Mouse (Mus musculus) small intestine, adult 2 months (tissue): ENCODE measurements around the gene Entpd2. TPM values are rescaled to one million over a fixed set of nuclear protein-coding genes. Genes with fewer than 3 reads are reported as not detected.

Experiments used
- H3K27ac ChIP-seq: fragments of 200-500 bp; 2 replicates; pipeline ENCODE4 v1.5.1; 2012; ENCODE audit warnings: low read depth, low read length, control low read depth, inconsistent platforms; ENCODE audit not compliant: insufficient read depth
- H3K27me3 ChIP-seq: fragments of 200-500 bp; 2 replicates; pipeline ENCODE4 v1.6.1; 2012; ENCODE audit warnings: mild to moderate bottlenecking, moderate library complexity, low read length, inconsistent platforms; ENCODE audit not compliant: control insufficient read depth, insufficient read depth
- H3K36me3 ChIP-seq: fragments of 200-500 bp; 2 replicates; pipeline ENCODE4 v1.6.1; 2012; ENCODE audit warnings: mild to moderate bottlenecking, low read length, control low read depth, inconsistent platforms; ENCODE audit not compliant: control insufficient read depth, insufficient read depth
- H3K4me1 ChIP-seq: fragments of 200-500 bp; 2 replicates; pipeline ENCODE4 v1.6.1; 2012; ENCODE audit warnings: low read length, inconsistent platforms, mixed read lengths; ENCODE audit not compliant: control insufficient read depth, insufficient read depth, insufficient read length
- H3K4me3 ChIP-seq: fragments of 200-500 bp; 2 replicates; pipeline ENCODE4 v1.5.1; 2012; ENCODE audit warnings: low read depth, mild to moderate bottlenecking, control low read depth, inconsistent platforms, low read length, moderate library complexity
- CTCF ChIP-seq: fragments of 200-500 bp; IDR thresholded peaks from 2 replicates; pipeline ENCODE4 v1.5.1; 2012; ENCODE audit warnings: low read depth, mild to moderate bottlenecking, control low read depth, inconsistent platforms, low read length, moderate library complexity, mixed read lengths; ENCODE audit not compliant: insufficient replicate concordance, insufficient read length; ENCODE audit errors: extremely low read depth
- POLR2A ChIP-seq: fragments of 200-500 bp; IDR thresholded peaks from 2 replicates; pipeline ENCODE4 v1.6.1; 2012; ENCODE audit warnings: low read depth, mild to moderate bottlenecking, control low read depth, inconsistent platforms, low read length, moderate library complexity
- WGBS: fragments of 180-500 bp; shearing (Covaris S2); methylation state at CpG from one replicate; pipeline ENCODE4 v1.1.7; 2018; 5-methylcytosine and 5-hydroxymethylcytosine counted together
- polyA plus RNA-seq: library from polyadenylated mRNA; depleted of rRNA; stranded (reverse); fragments of >200 nt; gene quantifications from 2 replicates; pipeline ENCODE4 v1.2.3, GENCODE M21; 2012; rRNA removed

The Entpd2 gene
- 25.8 and 50.7 TPM in 2 replicates for polyA plus RNA-seq

DNA sequence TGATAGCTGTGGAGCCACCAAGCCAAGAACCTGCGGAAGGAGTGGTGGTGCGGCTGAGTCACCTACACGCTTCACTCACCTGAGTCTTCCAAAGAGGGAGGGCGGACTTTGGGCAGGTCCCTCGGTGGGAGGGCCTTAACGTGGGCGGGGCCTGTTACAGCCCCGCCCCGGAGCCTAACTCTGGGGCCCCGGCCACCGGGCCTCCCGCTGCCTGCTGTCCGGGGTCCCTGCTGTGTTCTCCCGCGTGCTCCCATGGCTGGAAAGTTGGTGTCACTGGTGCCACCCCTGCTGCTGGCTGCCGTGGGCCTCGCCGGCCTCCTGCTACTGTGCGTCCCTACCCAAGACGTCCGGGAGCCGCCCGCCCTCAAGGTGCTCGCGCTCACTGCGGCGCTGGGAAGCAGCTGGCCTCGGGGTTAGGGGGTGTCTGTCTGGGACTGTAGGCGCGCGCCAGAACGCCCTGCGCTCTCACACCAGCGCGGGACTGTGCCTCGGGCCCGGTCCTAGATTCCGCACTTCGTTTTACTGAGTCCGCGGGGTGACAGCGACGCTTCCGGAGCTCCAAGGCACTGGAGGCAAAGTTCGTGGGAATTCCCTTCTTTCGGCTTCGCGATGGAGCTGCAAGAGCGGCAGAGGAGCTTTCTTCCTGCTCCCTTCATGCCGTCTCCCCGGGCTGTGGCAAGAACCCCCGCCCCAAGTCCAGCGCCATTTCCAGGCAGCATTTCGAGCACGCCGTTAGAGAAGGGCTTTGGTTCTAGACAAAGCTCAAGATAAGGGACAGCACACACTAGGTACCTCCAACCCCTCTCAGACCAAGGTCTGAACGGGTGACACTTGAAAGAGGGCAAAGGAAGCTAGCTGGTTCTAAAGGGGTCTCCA is at the start of gene Entpd2:
Gene Entpd2, plus strand, starts transcription at position 154 of the 876 bp plus-strand sequence.
- Histone ChIP-seq H3K36me3 (no peaks in the 10 kb centered on the region), H3K27ac (peak within 1 kb of the TSS; percentile 72), H3K4me3 (peak within 1 kb of the TSS; percentile 81), H3K4me1 (peaks cover 15% of the 10 kb centered on the region; the same call in 1 of the 2 replicates), H3K27me3 (no peaks in the 10 kb centered on the region; the same call in 1 of the 2 replicates)
- 1% methylated on average over 57 of the region's 57 CpGs for WGBS
- TF ChIP-seq CTCF (0 out of 2 replicates have a peak, but pooled peaks have one; percentile 16), POLR2A (no peak; the same call in 1 of the 2 replicates)

DNA sequence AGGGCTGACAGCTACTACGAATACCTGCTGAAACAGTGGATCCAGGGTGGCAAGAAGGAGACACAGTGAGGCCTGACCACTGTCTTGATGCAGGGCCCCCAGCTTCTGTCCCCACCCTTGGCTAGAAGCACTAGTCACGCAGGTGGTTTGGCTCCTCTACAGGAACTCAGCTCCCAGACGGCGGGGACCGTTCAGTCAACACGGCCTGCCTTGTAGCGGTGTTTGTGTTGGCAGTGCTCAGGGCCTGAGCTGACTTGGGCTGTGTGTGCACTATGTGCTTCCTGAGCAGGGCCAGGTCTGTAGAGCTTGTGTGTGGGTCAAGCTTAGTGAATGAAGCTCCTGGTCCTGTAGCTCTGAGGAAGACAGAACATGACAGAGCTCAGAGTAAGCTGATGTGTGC is 47.5 kb upstream of the Entpd2 start:
- no peaks in the 10 kb centered on the region for H3K27me3 ChIP-seq
- H3K4me1 ChIP-seq, result no peaks in the 10 kb centered on the region
- H3K4me3 ChIP-seq, result no peak overlapping the region
- peaks cover 83% of the 10 kb centered on the region for H3K36me3 ChIP-seq
- no peak for TF ChIP-seq CTCF
- TF ChIP-seq POLR2A, result no peak
- no peak overlapping the region for H3K27ac ChIP-seq
- 68% methylated on average over 7 of the region's 7 CpGs for WGBS

- Histone ChIP-seq H3K27ac (no peak overlapping the region), H3K27me3 (no peaks in the 10 kb centered on the region), H3K4me1 (no peaks in the 10 kb centered on the region), H3K4me3 (no peak overlapping the region), H3K36me3 (peaks cover 75% of the 10 kb centered on the region)
- WGBS, result 95% methylated on average over 4 of the region's 4 CpGs
- TF ChIP-seq CTCF (no peak), POLR2A (no peak)
Measured at GRCm38 (mm10) chr2:25349499-25349898, 46.2 kb upstream of the Entpd2 start.

- H3K27ac ChIP-seq, result no peak overlapping the region
- peaks cover 5% of the 10 kb centered on the region for H3K4me1 ChIP-seq
- H3K36me3 ChIP-seq, result peaks cover 64% of the 10 kb centered on the region
- 94% methylated on average over 3 of the region's 3 CpGs for WGBS
- no peaks in the 10 kb centered on the region for H3K27me3 ChIP-seq
- TF ChIP-seq CTCF (no peak), POLR2A (no peak)
- no peak overlapping the region for H3K4me3 ChIP-seq
Measured at GRCm38 (mm10) chr2:25350701-25351100, 45.0 kb upstream of the Entpd2 start.

DNA sequence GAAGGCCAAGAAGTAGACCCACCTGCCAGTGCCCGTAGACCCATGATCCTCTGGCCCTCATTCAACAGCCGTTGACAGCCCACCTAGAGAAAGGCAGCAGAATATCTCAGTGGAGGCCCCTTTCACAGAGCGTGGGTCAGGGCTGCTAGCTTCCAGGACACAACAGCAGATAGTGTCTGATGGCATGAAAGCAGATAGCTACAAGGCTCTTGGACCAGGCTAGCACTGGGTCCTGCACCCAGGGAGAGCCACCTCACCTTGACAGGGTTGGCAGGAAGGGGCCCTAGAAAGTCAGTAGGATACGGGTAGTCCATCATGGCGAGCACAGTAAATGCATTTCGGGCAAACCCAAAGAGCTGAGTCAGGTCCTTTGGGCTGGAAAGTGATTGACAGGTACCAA is 41.5 kb upstream of the Entpd2 start:
- WGBS, result 84% methylated on average over 6 of the region's 6 CpGs
- H3K27ac ChIP-seq, result no peak overlapping the region
- no peaks in the 10 kb centered on the region for H3K27me3 ChIP-seq
- H3K4me3 ChIP-seq, result no peak overlapping the region
- H3K4me1 ChIP-seq, result peaks cover 12% of the 10 kb centered on the region
- TF ChIP-seq CTCF, result no peak
- TF ChIP-seq POLR2A, result no peak
- peaks cover 35% of the 10 kb centered on the region for H3K36me3 ChIP-seq

- WGBS, result 33% methylated on average over 18 of the region's 18 CpGs
- H3K4me1 ChIP-seq, result peaks cover 12% of the 10 kb centered on the region
- no peak for TF ChIP-seq POLR2A
- TF ChIP-seq CTCF, result no peak
- no peak overlapping the region for H3K27ac ChIP-seq
- no peaks in the 10 kb centered on the region for H3K27me3 ChIP-seq
- H3K36me3 ChIP-seq, result peaks cover 25% of the 10 kb centered on the region
- peak overlapping the region; percentile 64 for H3K4me3 ChIP-seq
Measured at GRCm38 (mm10) chr2:25355419-25356066, 40.1 kb upstream of the Entpd2 start.
